In genomic region chr8:77526130-77526529, GRCm38 (mm10) we compare ENCODE assay signal across 15 mouse cellular contexts.
"Had no signal": no experiment of that assay in that cellular context is flagged by ENCODE, and none has a peak within 500 bp of the region (broad histone marks: within the 10 kb centered on the region; RNA-seq: fewer than 3 reads in every experiment).

No protein-coding gene starts in this region.

- H3K36me3 ChIP-seq: neural tube, embryonic 15.5 days; stomach, embryonic 15.5 days had no signal

- H3K9me3 ChIP-seq: neural tube, embryonic 15.5 days; stomach, embryonic 15.5 days had no signal

- DNase-seq: retina, postnatal 1 day; right cerebral cortex, adult 18-20 months; right cerebral cortex, postnatal 14 days; right cerebral cortex, postnatal 25 days; right cerebral cortex, postnatal 4 days; spleen, adult 18-20 months; thymus, adult 18-20 months; thymus, adult 2 months; thymus, postnatal 14 days; thymus, postnatal 25 days; thymus, postnatal 36 days; thymus, postnatal 4 days had no signal

- H3K4me1 ChIP-seq: neural tube, embryonic 15.5 days; stomach, embryonic 15.5 days had no signal

- H3K4me2 ChIP-seq: neural tube, embryonic 15.5 days; stomach, embryonic 15.5 days had no signal

- H3K4me3 ChIP-seq: neural tube, embryonic 15.5 days; stomach, embryonic 15.5 days had no signal

- H3K27ac ChIP-seq: neural tube, embryonic 15.5 days; stomach, embryonic 15.5 days; stomach, postnatal 0 days had no signal

- H3K9ac ChIP-seq: neural tube, embryonic 15.5 days; stomach, embryonic 15.5 days had no signal

- H3K27me3 ChIP-seq: neural tube, embryonic 15.5 days; stomach, embryonic 15.5 days had no signal
